Mouse (Mus musculus) hindbrain, embryonic 16.5 days (tissue): Measurements from ENCODE around the gene Cyp2a4. TPM values are rescaled to one million over a fixed set of nuclear protein-coding genes. Genes with fewer than 3 reads are reported as not detected.

Experiments
- polyA plus RNA-seq: library from polyadenylated mRNA; unstranded; fragments of >200 nt; fragmentation: Nextera tagmentation; extraction: Ambion mirVana; gene quantifications from 2 replicates; pipeline ENCODE4 v1.2.1, GENCODE M21; 2015

Cyp2a4 gene
- polyA plus RNA-seq, 1 experiment from 2014 or later = not detected

Other genes starting within 250 kb of the Cyp2a4 start
- not detected in 2 replicates for gene Cyp2b13, start 245.7 kb upstream of the Cyp2a4 start, polyA plus RNA-seq
- not detected in 2 replicates for gene Cyp2b9, start 133.8 kb upstream of the Cyp2a4 start, polyA plus RNA-seq
- not detected in 2 replicates for gene Vmn1r184, start 46.8 kb upstream of the Cyp2a4 start, polyA plus RNA-seq
- not detected in 2 replicates for gene Nlrp9c, start 96.5 kb downstream of the Cyp2a4 start, polyA plus RNA-seq
- not detected in 2 replicates for gene Nlrp4a, start 127.9 kb downstream of the Cyp2a4 start, polyA plus RNA-seq
- not detected in 2 replicates for gene Nlrp9a, start 227.9 kb downstream of the Cyp2a4 start, polyA plus RNA-seq